Mouse (Mus musculus) bone marrow macrophage, adult 2 months (primary cell): Measurements from ENCODE around the gene Srgap3.

Experiments used
- CTCF ChIP-seq: IDR thresholded peaks from 2 replicates; pipeline ENCODE4 v1.5.1; 2012; ENCODE audit warnings: low read depth, mild to moderate bottlenecking, low read length, moderate library complexity
- POLR2A ChIP-seq: IDR thresholded peaks from 2 replicates; pipeline ENCODE4 v1.6.1; 2012; ENCODE audit warnings: mild to moderate bottlenecking, low read depth, low read length, borderline replicate concordance

GRCm38 (mm10) chr6:112900306-112900705 lies 46.8 kb downstream of the Srgap3 start:
- TF ChIP-seq CTCF (no peak), POLR2A (no peak)
